18 mouse cellular contexts compared by ENCODE assay signal in the genomic region with DNA sequence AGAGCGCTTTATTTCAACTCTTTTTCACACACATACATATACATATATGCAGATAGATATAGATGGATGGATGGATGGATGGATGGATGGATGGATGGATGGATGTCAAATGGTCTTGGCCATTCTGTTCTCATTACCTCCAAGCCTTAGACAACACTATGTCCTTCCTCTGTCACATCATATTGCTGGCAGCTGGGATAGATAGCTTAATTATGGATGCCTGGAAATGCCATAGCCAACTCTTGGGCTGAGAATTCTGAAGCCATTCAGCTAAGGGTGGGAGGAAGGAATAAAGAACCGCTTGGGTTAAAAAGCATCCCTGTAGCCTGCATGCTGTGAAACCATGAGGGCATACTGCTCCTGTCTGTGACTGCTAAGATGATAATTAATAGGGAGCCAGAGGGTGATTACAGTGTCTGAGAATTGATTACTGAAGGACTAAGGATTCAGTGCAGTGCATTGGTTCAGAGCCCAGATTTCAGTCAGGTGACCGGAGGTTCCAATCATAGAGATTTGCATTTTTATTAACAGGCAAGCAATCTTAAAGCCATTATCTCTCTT.
A peak's percentile ranks its signal among the peaks of the same experiment; 100 is the strongest.
DNase-seq lines count a peak whose midpoint lies in the region; ATAC-seq lines count a peak whose summit lies in the region.
"Had no signal": no experiment of that assay in that cellular context is flagged by ENCODE, and none has a peak within 500 bp of the region (broad histone marks: within the 10 kb centered on the region; RNA-seq: fewer than 3 reads in every experiment).

No protein-coding gene starts in this region.

- intact Hi-C loops in gastrocnemius, postnatal 14 days (cut with DNase I; ENCODE audit: low total_unique reads) = no loop called here

- WGBS in hindbrain, embryonic 12.5 days = 70% methylated on average over 3 of the region's 3 CpGs
- 68% methylated on average over 3 of the region's 3 CpGs for WGBS in midbrain, embryonic 14.5 days
- 86% methylated on average over 3 of the region's 3 CpGs for WGBS in intestine, embryonic 15.5 days

- no peaks in the 10 kb centered on the region for H3K36me3 ChIP-seq in hindbrain, embryonic 12.5 days
- H3K36me3 ChIP-seq in midbrain, embryonic 14.5 days (ENCODE audit: control insufficient read depth, insufficient read depth, low read length) = no peaks in the 10 kb centered on the region
- no peaks in the 10 kb centered on the region for H3K36me3 ChIP-seq in intestine, embryonic 15.5 days
- H3K36me3 ChIP-seq: embryonic facial prominence, embryonic 10.5 days; G1E; liver, embryonic 12.5 days; lung, embryonic 15.5 days; stomach, embryonic 15.5 days had no signal

- no peaks in the 10 kb centered on the region for H3K27me3 ChIP-seq in hindbrain, embryonic 12.5 days
- no peaks in the 10 kb centered on the region for H3K27me3 ChIP-seq in midbrain, embryonic 14.5 days (ENCODE audit: control insufficient read depth, insufficient read depth, low read length)
- H3K27me3 ChIP-seq in intestine, embryonic 15.5 days (replicated peaks) = no peaks in the 10 kb centered on the region
- H3K27me3 ChIP-seq: liver, embryonic 12.5 days; lung, embryonic 15.5 days; stomach, embryonic 15.5 days had no signal

- ATAC-seq in hindbrain, embryonic 12.5 days (ENCODE audit: low FRiP score) = peak; percentile 84
- ATAC-seq in midbrain, embryonic 14.5 days (ENCODE audit: low FRiP score, low TSS enrichment) = peak; percentile 80
- no peak for ATAC-seq in intestine, embryonic 15.5 days
- ATAC-seq: CD4-positive, CD25-positive, alpha-beta regulatory T cell, adult 4 months; liver, embryonic 12.5 days had no signal

- 0 out of 2 replicates have a peak overlapping the region, but pooled peaks have one; percentile 30 for H3K27ac ChIP-seq in hindbrain, embryonic 12.5 days
- peak overlapping the region; percentile 43 for H3K27ac ChIP-seq in midbrain, embryonic 14.5 days (replicated peaks; ENCODE audit: low read depth, low read length)
- no peak overlapping the region for H3K27ac ChIP-seq in intestine, embryonic 15.5 days
- H3K27ac ChIP-seq: embryonic facial prominence, embryonic 10.5 days; liver, embryonic 12.5 days; lung, embryonic 15.5 days; macrophage; stomach, embryonic 15.5 days had no signal

- H3K4me1 ChIP-seq in hindbrain, embryonic 12.5 days = 0 out of 2 replicates have a peak, but pooled peaks cover 3% of the 10 kb centered on the region
- H3K4me1 ChIP-seq in midbrain, embryonic 14.5 days (ENCODE audit: control insufficient read depth, insufficient read depth, low read length) = peaks cover 5% of the 10 kb centered on the region; the same call in 1 of the 2 replicates
- H3K4me1 ChIP-seq in intestine, embryonic 15.5 days (replicated peaks) = no peaks in the 10 kb centered on the region
- H3K4me1 ChIP-seq: embryonic facial prominence, embryonic 10.5 days; liver, embryonic 12.5 days; lung, embryonic 15.5 days; stomach, embryonic 15.5 days had no signal

- H3K4me2 ChIP-seq in hindbrain, embryonic 12.5 days (replicated peaks) = no peak overlapping the region
- H3K4me2 ChIP-seq in midbrain, embryonic 14.5 days (ENCODE audit: low read length) = no peak overlapping the region
- no peak overlapping the region for H3K4me2 ChIP-seq in intestine, embryonic 15.5 days (replicated peaks)
- H3K4me2 ChIP-seq: liver, embryonic 12.5 days; lung, embryonic 15.5 days; stomach, embryonic 15.5 days had no signal

- DNase-seq in cerebellum, postnatal 10 days = peak; percentile 69 to 71
- no peak for DNase-seq in cerebellum, adult 8-10 months
- DNase-seq in brain, adult 2 months (ENCODE audit: low read depth, low spot score) = peak; percentile 10
- DNase-seq in midbrain, embryonic 14.5 days = peak; percentile 49
- no peak for DNase-seq in layer of hippocampus, postnatal 10 days (ENCODE audit: low spot score in 2 of 2)
- no peak for DNase-seq in gastrocnemius, postnatal 14 days
- DNase-seq: gastrocnemius, postnatal 36 days; spleen, adult 18-20 months; thymus, postnatal 25 days had no signal

- no peak overlapping the region for H3K4me3 ChIP-seq in hindbrain, embryonic 12.5 days
- H3K4me3 ChIP-seq in midbrain, embryonic 14.5 days (replicated peaks; ENCODE audit: low read depth, low read length) = no peak overlapping the region
- H3K4me3 ChIP-seq in intestine, embryonic 15.5 days (replicated peaks) = no peak overlapping the region
- H3K4me3 ChIP-seq: embryonic facial prominence, embryonic 10.5 days; liver, embryonic 12.5 days; lung, embryonic 15.5 days; stomach, embryonic 15.5 days had no signal

- no peak overlapping the region for H3K9ac ChIP-seq in hindbrain, embryonic 12.5 days
- no peak overlapping the region for H3K9ac ChIP-seq in midbrain, embryonic 14.5 days (replicated peaks; ENCODE audit: low read length)
- H3K9ac ChIP-seq in intestine, embryonic 15.5 days = no peak overlapping the region
- H3K9ac ChIP-seq: liver, embryonic 12.5 days; lung, embryonic 15.5 days; stomach, embryonic 15.5 days had no signal

- no peaks in the 10 kb centered on the region for H3K9me3 ChIP-seq in hindbrain, embryonic 12.5 days (replicated peaks)
- H3K9me3 ChIP-seq in midbrain, embryonic 14.5 days (ENCODE audit: control insufficient read depth, low read length) = no peaks in the 10 kb centered on the region
- no peaks in the 10 kb centered on the region for H3K9me3 ChIP-seq in intestine, embryonic 15.5 days
- H3K9me3 ChIP-seq: embryonic facial prominence, embryonic 10.5 days; liver, embryonic 12.5 days; lung, embryonic 15.5 days; stomach, embryonic 15.5 days had no signal

Comparison
In these comparisons a context has a peak if more than half of its experiments do, and no peak if none do; other contexts are left out.
1. DNase-seq: peak in cerebellum, postnatal 10 days (2 of 2), brain, adult 2 months (single experiment) and midbrain, embryonic 14.5 days (single experiment); none in cerebellum, adult 8-10 months (single experiment), layer of hippocampus, postnatal 10 days (0 of 2) and gastrocnemius, postnatal 14 days (single experiment).